Mouse (Mus musculus): ENCODE data around the gene Vegfa. TPM values are rescaled to one million over a fixed set of nuclear protein-coding genes. Genes with fewer than 3 reads are reported as not detected.

Gene Vegfa
- total RNA-seq, 2 experiments from 2014 or later, result 88.2 to 90.7 TPM

DNA sequence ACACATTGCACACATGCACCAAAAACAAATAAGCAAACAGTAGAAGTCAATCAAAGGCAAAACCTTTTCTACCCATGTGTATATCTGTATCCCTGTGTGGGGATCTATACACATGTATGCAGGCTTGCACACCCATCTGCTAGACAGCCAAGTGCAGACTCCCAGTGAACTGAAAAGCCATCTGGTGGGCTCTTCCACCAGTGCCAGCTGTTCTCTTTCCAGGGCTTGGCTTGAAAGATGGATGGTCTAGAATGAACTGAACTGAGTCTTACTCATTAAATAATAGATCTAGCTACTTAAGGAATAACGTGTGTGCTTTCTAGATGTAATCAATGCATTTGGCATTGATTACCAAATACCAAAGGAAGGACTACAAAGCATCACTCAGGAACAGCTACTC lies 50.3 kb downstream of the Vegfa start:
- DNase-seq (ENCODE audit: extremely low spot score in 1 of 2, low spot score in 2 of 2), result no peak
- intact Hi-C loops (cut with DNase I), result no loop called here
- Histone ChIP-seq H3K4me3 (no peak overlapping the region), H3K27ac (no peak overlapping the region)
- no peak for TF ChIP-seq CTCF (IDR thresholded peaks at IDR 0.05)

DNA sequence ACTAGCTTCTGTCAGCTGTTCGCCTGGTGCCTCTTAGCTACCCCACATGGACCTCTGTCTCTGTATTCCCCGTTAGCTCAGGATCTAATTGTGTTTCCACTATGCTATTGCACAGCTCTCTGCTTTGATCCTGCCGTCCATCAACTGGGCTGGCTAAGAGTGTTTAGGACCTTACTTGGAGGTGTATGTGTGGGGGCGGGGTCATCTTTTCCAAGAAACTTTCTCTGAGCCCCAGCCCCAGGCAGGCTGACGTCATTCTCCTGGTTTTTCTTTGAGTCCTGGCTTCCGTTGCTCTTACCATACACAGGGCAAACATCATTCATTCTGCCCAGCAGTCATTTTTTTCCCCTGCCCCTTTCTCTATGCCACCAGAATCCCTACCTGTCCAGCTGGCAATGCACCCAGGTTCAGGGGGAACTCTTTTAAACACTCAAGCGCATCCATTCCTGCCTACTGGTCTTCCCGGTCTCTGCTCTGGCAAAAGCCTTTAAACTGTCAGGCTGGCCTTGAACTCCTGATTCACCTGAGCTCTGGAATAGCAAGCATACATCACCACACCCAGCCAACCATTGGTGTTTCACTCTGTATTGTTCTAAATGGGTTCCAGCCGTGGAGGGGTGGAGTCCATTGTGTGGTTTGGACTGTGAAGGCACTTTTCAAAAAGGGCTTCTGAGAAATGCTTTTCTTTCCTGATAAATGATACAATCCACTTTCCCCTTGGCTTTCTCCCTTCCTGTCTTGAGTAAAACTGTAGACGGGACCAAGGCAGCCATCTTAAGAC lies 53.0 kb downstream of the Vegfa start:
- TF ChIP-seq CTCF (IDR thresholded peaks at IDR 0.05), result no peak
- Histone ChIP-seq H3K4me3 (no peak overlapping the region), H3K27ac (no peak overlapping the region)
- DNase-seq (ENCODE audit: extremely low spot score in 1 of 2, low spot score in 2 of 2), result no peak
- intact Hi-C loops (cut with DNase I), result no loop called here

DNA sequence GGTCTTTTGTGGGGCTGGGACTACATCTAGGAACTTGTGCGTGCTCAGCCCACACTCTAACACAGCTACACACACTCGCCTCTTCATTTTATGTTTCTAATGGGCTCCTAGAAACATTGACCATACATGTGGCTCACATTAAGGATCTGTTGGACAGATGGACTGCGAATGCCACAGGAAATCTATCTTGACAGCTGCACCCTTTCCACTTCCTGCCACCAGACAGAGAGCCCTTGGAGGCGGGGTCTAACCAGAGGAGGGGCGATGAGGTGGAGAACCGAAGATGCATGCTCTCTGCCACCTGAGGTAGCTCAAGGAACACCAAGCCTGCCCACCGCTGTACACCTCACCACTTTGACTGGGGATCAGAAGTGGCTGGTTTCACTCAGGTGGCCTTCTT lies 57.7 kb downstream of the Vegfa start:
- intact Hi-C loops (cut with DNase I), result no loop called here
- no peak overlapping the region for H3K4me3 ChIP-seq
- no peak overlapping the region for H3K27ac ChIP-seq
- no peak for DNase-seq (ENCODE audit: extremely low spot score in 1 of 2, low spot score in 2 of 2)
- TF ChIP-seq CTCF (IDR thresholded peaks at IDR 0.05), result no peak

DNA sequence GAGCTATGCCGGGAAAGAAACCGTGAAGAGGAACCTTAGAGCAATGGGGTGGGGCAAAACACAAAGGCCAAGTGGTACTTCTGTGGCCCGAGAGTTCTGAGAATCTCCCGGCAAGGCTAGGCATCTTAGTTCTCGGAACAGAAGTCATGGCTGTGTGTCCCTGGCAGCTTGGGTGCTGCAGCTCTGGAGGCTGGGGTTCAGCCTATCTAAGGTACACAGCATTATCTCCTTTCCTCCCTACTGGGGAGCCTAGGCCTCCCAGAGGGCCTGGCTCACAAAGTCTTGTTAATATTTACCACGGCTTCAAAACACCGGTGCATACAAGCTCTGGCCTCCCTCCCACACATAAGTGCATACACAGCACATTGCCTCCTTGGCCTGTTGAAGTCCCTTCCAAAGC lies 59.0 kb downstream of the Vegfa start:
- no peak for TF ChIP-seq CTCF (IDR thresholded peaks at IDR 0.05)
- Histone ChIP-seq H3K27ac (no peak overlapping the region), H3K4me3 (no peak overlapping the region)
- intact Hi-C loops (cut with DNase I), result no loop called here
- DNase-seq (ENCODE audit: extremely low spot score in 1 of 2, low spot score in 2 of 2), result no peak

DNA sequence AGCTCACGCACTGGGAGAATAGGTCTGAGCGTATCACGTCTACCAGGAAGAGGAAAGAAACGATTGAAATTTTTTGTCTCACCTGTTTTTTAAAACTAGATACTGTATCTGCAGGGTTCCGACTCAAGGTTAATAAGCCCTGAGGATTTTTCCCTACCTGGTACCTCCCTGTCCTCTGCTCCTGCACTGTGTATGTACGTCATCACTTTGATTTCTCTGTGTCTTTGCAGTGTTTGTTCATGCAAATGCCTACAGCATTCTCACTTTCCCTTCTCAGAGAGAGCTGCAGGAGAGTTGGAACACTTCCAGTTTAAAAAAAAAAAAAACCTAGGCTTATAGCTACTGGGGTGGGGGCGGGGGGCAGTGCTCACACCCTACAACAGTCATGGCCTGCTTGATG lies 59.8 kb downstream of the Vegfa start:
- intact Hi-C loops (cut with DNase I), result no loop called here
- no peak overlapping the region for H3K27ac ChIP-seq
- no peak for DNase-seq (ENCODE audit: extremely low spot score in 1 of 2, low spot score in 2 of 2)
- no peak overlapping the region for H3K4me3 ChIP-seq
- TF ChIP-seq CTCF (IDR thresholded peaks at IDR 0.05), result no peak

DNA sequence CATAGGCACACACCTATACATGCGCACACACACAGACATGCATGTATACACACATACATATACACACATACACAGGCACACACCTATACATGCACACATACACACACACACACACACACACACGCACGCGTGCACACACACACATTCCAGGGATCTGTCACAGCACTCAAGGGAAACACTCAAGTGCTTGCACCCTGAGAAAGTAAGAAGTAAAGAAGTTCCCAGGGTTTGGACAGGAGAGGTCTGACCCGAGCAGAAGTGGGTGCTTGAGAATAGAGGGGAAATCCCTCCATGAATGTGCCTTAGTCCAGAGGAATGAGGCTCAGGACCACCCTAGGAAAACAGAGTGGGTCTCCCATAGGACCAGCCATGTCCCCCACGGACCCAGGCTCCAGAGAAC lies 60.4 kb downstream of the Vegfa start:
- no peak for DNase-seq (ENCODE audit: extremely low spot score in 1 of 2, low spot score in 2 of 2)
- Histone ChIP-seq H3K4me3 (no peak overlapping the region), H3K27ac (no peak overlapping the region)
- no peak for TF ChIP-seq CTCF (IDR thresholded peaks at IDR 0.05)
- intact Hi-C loops (cut with DNase I), result no loop called here

DNA sequence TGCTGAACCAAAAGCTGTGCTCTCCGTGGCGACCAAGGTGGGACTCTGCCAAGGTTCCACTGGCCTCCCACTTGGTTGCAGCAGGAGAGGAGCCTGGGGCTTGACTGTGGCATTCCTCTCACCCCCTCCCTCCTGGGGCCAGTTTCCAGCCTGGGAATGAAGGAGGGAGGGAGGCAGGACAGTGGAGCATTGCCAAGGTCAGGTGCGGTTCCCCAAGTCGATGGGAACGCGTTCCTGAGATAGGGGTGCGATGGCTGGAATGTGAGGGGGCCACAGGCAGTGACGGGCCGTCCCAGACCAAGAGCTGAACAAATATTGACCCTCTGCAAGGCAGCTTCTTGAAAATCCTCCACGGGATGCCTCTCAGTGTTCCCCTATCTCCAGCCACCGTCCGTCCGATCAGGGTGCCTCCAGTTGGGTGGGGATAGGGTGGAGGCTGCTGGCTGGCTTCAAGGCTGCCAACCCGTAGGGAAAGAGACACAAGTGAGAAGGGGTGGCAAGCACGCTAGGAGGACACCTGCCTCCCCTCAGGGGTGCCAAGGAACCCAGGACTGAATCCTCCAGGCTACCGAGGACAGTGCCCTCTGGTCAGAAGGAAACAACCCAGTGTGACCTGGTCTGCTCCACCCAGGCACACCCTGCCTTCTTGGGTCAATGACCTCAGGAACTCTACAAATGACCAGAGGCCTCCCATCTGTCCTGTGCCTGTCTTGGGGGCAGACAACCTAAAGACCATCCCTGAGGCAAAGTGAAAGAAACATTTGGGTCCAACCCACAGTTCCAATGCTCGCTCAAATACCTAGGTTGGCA lies 61.2 kb downstream of the Vegfa start:
- DNase-seq (ENCODE audit: extremely low spot score in 1 of 2, low spot score in 2 of 2), result no peak
- H3K27ac ChIP-seq, result no peak overlapping the region
- intact Hi-C loops (cut with DNase I), result no loop called here
- H3K4me3 ChIP-seq, result no peak overlapping the region
- no peak for TF ChIP-seq CTCF (IDR thresholded peaks at IDR 0.05)

DNA sequence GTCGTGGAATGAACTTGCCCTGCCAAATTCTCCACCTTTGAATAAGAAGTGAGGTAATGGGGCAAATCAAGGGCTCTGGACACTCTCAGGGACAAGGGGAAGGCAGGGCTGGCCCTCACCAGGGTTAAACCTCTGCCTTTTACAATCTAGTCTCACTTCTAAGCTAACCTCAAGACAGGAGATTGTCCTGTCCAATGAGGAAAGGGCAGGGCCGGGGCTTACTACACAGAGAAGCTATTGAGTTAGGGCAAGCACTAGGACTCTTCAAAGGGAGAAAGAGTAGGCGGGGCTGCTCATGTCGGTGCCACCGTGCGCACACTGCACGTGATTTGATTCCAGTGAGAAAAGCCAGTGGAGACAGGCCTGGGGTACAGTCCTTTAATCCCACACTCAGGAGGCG lies 62.6 kb downstream of the Vegfa start:
- TF ChIP-seq CTCF (IDR thresholded peaks at IDR 0.05), result no peak
- no peak overlapping the region for H3K4me3 ChIP-seq
- no peak for DNase-seq (ENCODE audit: extremely low spot score in 1 of 2, low spot score in 2 of 2)
- H3K27ac ChIP-seq, result no peak overlapping the region
- intact Hi-C loops (cut with DNase I), result no loop called here

DNA sequence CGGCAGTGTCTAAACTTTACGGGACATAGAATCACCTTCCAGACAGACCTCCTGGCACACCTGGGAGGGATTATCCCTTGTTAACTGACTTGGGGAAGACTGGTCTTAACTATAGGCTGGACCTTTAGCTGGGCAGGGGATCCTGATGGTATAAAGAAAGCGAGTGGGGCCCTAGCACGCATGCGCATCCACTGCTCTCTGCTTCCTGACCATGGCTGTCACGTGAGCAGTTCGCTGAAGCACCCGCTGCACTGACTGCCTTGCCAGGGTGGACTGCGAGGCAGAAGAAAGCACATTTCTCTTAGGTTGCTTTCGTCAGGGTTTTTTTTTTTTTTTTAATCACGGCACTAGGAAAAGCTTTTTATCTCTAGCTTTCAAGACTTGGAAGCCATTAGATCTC lies 63.8 kb downstream of the Vegfa start:
- no peak overlapping the region for H3K27ac ChIP-seq
- intact Hi-C loops (cut with DNase I), result no loop called here
- no peak overlapping the region for H3K4me3 ChIP-seq
- DNase-seq (ENCODE audit: extremely low spot score in 1 of 2, low spot score in 2 of 2), result no peak
- TF ChIP-seq CTCF (IDR thresholded peaks at IDR 0.05), result no peak

Other genes with a start within 250 kb of the Vegfa start
- 10 to 100 TPM; 79.3 to 84.5 TPM for gene Mrps18a, start 78.6 kb upstream of the Vegfa start, total RNA-seq (2021)
- 10 to 100 TPM; 21.7 to 22.0 TPM for gene Rsph9, start 111.8 kb upstream of the Vegfa start, total RNA-seq (2021)
- 10 to 100 TPM; 11.6 to 15.7 TPM for gene Mad2l1bp, start 121.2 kb upstream of the Vegfa start, total RNA-seq (2021)
- gene Gtpbp2, start 128.7 kb upstream of the Vegfa start, total RNA-seq (2021), result 100 to 1,000 TPM; 134 to 140 TPM
- 1 to 10 TPM; 6.3 to 6.7 TPM for gene Polh, start 170.3 kb upstream of the Vegfa start, total RNA-seq (2021)
- gene Xpo5, start 170.4 kb upstream of the Vegfa start, total RNA-seq (2021), result 10 to 100 TPM; 42.1 to 43.3 TPM
- 10 to 100 TPM; 38.1 to 40.4 TPM for gene Polr1c, start 215.7 kb upstream of the Vegfa start, total RNA-seq (2021)
- gene Yipf3, start 215.7 kb upstream of the Vegfa start, total RNA-seq (2021), result 10 to 100 TPM; 85.5 to 87.6 TPM
- gene Lrrc73, start 221.2 kb upstream of the Vegfa start, total RNA-seq (2021), result 10 to 100 TPM; 63.4 to 63.7 TPM